Mouse (Mus musculus) MEL (cell line): ENCODE measurements around the gene Nfia.

Experiments used
- CTCF ChIP-seq, 3 experiments: IDR thresholded peaks in 2 of 3; conservative IDR thresholded peaks in 1 of 3; 2 replicates each; pipeline ENCODE4 v1.5.1; 2011 to 2012; ENCODE audit warnings: low read length in 3 of 3, low read depth in 2 of 3, mild to moderate bottlenecking in 2 of 3, improper control_type of control experiment in 1 of 3, inconsistent platforms in 1 of 3, mixed read lengths in 1 of 3, moderate library complexity in 1 of 3; ENCODE audit not compliant: control insufficient read depth in 1 of 3, insufficient read depth in 1 of 3, poor library complexity in 1 of 3, severe bottlenecking in 1 of 3
- GATA1 ChIP-seq: IDR thresholded peaks from 2 replicates; pipeline ENCODE4 v1.6.1; 2011; ENCODE audit warnings: low read depth, low read length, improper control_type of control experiment
- MAX ChIP-seq: IDR thresholded peaks from 2 replicates; pipeline ENCODE4 v1.6.1; 2011; ENCODE audit warnings: low read length, improper control_type of control experiment
- POLR2A ChIP-seq, 2 experiments: IDR thresholded peaks; 2 replicates each; pipeline ENCODE4 v1.6.1; 2011 to 2012; ENCODE audit warnings: low read length in 2 of 2, mild to moderate bottlenecking in 2 of 2, control low read depth in 1 of 2, improper control_type of control experiment in 1 of 2, low read depth in 1 of 2, moderate library complexity in 1 of 2; ENCODE audit not compliant: control insufficient read depth in 1 of 2, insufficient read depth in 1 of 2, poor library complexity in 1 of 2
- ZKSCAN1 ChIP-seq: IDR thresholded peaks from 2 replicates; pipeline ENCODE4 v1.6.1; 2012; ENCODE audit warnings: low read depth, mild to moderate bottlenecking, inconsistent platforms, low read length, improper control_type of control experiment, moderate library complexity
- ZNF384 ChIP-seq: IDR thresholded peaks from 2 replicates; pipeline ENCODE4 v1.6.1; 2012; ENCODE audit warnings: low read depth, mild to moderate bottlenecking, inconsistent platforms, low read length, improper control_type of control experiment

GRCm38 (mm10) chr4:97777081-97777705 lies 4.7 kb downstream of the Nfia start:
- no peak for TF ChIP-seq MAX
- no peak for TF ChIP-seq POLR2A (IDR thresholded peaks at IDR 0.05; ENCODE audit: control insufficient read depth in 1 of 2, insufficient read depth in 1 of 2, low read depth in 1 of 2, low read length in 2 of 2, poor library complexity in 1 of 2)
- TF ChIP-seq GATA1: no peak
- no peak for TF ChIP-seq CTCF (IDR thresholded peaks at IDR 0.05 in 2 of 3, conservative IDR thresholded peaks at IDR 0.05 in 1 of 3; ENCODE audit: control insufficient read depth in 1 of 3, insufficient read depth in 1 of 3, low read depth in 2 of 3, low read length in 3 of 3, poor library complexity in 1 of 3, severe bottlenecking in 1 of 3)
- no peak for TF ChIP-seq ZKSCAN1
- TF ChIP-seq ZNF384: no peak
